Mouse (Mus musculus) layer of hippocampus, postnatal 10 days (tissue): ENCODE results near the gene Pacsin2. TPM values are rescaled to one million over a fixed set of nuclear protein-coding genes. Genes with fewer than 3 reads are reported as not detected.
A peak's percentile ranks its signal among the peaks of the same experiment; 100 is the strongest.

Experiments
- DNase-seq, 2 experiments: peaks; one replicate each; pipeline ENCODE4 v3.0.0; 2021; ENCODE audit warnings: low spot score in 2 of 2
- total RNA-seq, 2 experiments: library from RNA; stranded (reverse); gene quantifications; 2 replicates each; pipeline ENCODE4 v1.2.3; 2021

Gene Pacsin2
- total RNA-seq, 2 experiments from 2014 or later, result 38.3 to 49.7 TPM

- DNase-seq, result no peak
Measured at GRCm38 (mm10) chr15:83453879-83454278, 10.5 kb downstream of the Pacsin2 start.

GRCm38 (mm10) chr15:83452219-83452760 is 12.1 kb downstream of the Pacsin2 start:
- DNase-seq, result no peak

- peak; percentile 28 to 33 for DNase-seq
Measured at GRCm38 (mm10) chr15:83451621-83452210, 12.7 kb downstream of the Pacsin2 start.

GRCm38 (mm10) chr15:83450007-83450406 is 14.4 kb downstream of the Pacsin2 start:
- no peak for DNase-seq

GRCm38 (mm10) chr15:83448646-83449045 is 15.8 kb downstream of the Pacsin2 start:
- DNase-seq, result no peak

- peak; percentile 40 to 48 for DNase-seq
Measured at GRCm38 (mm10) chr15:83447791-83448544, 16.4 kb downstream of the Pacsin2 start.

GRCm38 (mm10) chr15:83445908-83446307 is 18.5 kb downstream of the Pacsin2 start:
- DNase-seq, result no peak

GRCm38 (mm10) chr15:83445383-83445782 is 19.0 kb downstream of the Pacsin2 start:
- no peak for DNase-seq

- no peak for DNase-seq
Measured at GRCm38 (mm10) chr15:83444425-83444824, 20.0 kb downstream of the Pacsin2 start.

GRCm38 (mm10) chr15:83442495-83443037 is 21.8 kb downstream of the Pacsin2 start:
- no peak for DNase-seq

GRCm38 (mm10) chr15:83440726-83441125 is 23.7 kb downstream of the Pacsin2 start:
- no peak for DNase-seq

- DNase-seq, result no peak
Measured at GRCm38 (mm10) chr15:83436541-83436940, 27.9 kb downstream of the Pacsin2 start.

- DNase-seq, result no peak
Measured at GRCm38 (mm10) chr15:83435324-83436090, 28.9 kb downstream of the Pacsin2 start.

GRCm38 (mm10) chr15:83434692-83435091 is 29.7 kb downstream of the Pacsin2 start:
- DNase-seq, result no peak

GRCm38 (mm10) chr15:83433344-83433743 is 31.1 kb downstream of the Pacsin2 start:
- DNase-seq, result no peak

GRCm38 (mm10) chr15:83432231-83433031 is 32.0 kb downstream of the Pacsin2 start:
- no peak for DNase-seq

GRCm38 (mm10) chr15:83430986-83431763 is 33.2 kb downstream of the Pacsin2 start:
- no peak for DNase-seq

GRCm38 (mm10) chr15:83430419-83430818 is 34.0 kb downstream of the Pacsin2 start:
- no peak for DNase-seq

GRCm38 (mm10) chr15:83428586-83428985 is 35.8 kb downstream of the Pacsin2 start:
- DNase-seq, result no peak
